Mouse (Mus musculus) heart, adult 2 months (tissue): Measurements from ENCODE around the gene Pold4.

Experiments
- CTCF ChIP-seq: fragments of 200-600 bp; IDR thresholded peaks from 2 replicates; pipeline ENCODE4 v1.8.1; 2022; ENCODE audit warnings: antibody characterized with exemption, mild to moderate bottlenecking, moderate library complexity
- POLR2A ChIP-seq: fragments of 200-500 bp; IDR thresholded peaks from 2 replicates; pipeline ENCODE4 v1.6.1; 2011; ENCODE audit warnings: mild to moderate bottlenecking, low read depth, low read length, control low read depth; ENCODE audit not compliant: insufficient read depth

- TF ChIP-seq POLR2A, result peak; percentile 34; the same call in 1 of the 2 replicates
- TF ChIP-seq CTCF, result no peak
These were observed 35.2 kb upstream of the Pold4 start for GRCm38 (mm10) chr19:4196548-4196947.
